Mouse (Mus musculus) CH12.LX (cell line): Measurements from ENCODE around the gene Nufip1. TPM values are rescaled to one million over a fixed set of nuclear protein-coding genes. Genes with fewer than 3 reads are reported as not detected.
"Not testable (repeated sequence)": the region's sequence is repeated elsewhere in the genome, so short reads cannot be mapped to it uniquely, and the experiment has no call there.

Experiments used
- DNase-seq: peaks from one replicate; pipeline ENCODE4 v3.0.0-alpha.2; 2013; ENCODE audit errors: extremely low read depth
- H3K27ac ChIP-seq: 2 replicates; pipeline ENCODE4 v1.5.1; 2012; ENCODE audit warnings: low read depth, mild to moderate bottlenecking, control low read depth, moderate library complexity; ENCODE audit not compliant: insufficient read depth
- H3K27me3 ChIP-seq: replicated peaks from 2 replicates; pipeline ENCODE3; 2012; ENCODE audit warnings: inconsistent platforms
- H3K36me3 ChIP-seq, 2 experiments: replicated peaks in 1 of 2; 2 replicates each; pipeline versions ENCODE3 to v1.6.1; 2012; ENCODE audit warnings: inconsistent platforms in 1 of 2, low read length in 1 of 2, mild to moderate bottlenecking in 1 of 2, mixed read lengths in 1 of 2, moderate library complexity in 1 of 2; ENCODE audit not compliant: control insufficient read depth in 1 of 2, insufficient read depth in 1 of 2
- H3K4me1 ChIP-seq, 2 experiments: 2 replicates each; pipeline ENCODE4 v1.6.1; 2012; ENCODE audit warnings: inconsistent platforms in 1 of 2, moderate library complexity in 1 of 2; ENCODE audit not compliant: insufficient read depth in 2 of 2, control insufficient read depth in 1 of 2
- H3K4me2 ChIP-seq: 2 replicates; pipeline ENCODE4 v1.6.1; 2012; ENCODE audit warnings: low read depth, mild to moderate bottlenecking, control low read depth; ENCODE audit not compliant: poor library complexity, insufficient read depth, severe bottlenecking
- H3K4me3 ChIP-seq, 3 experiments: fragments of 150-350 bp in 1 of 3; sonication (generic) in 1 of 3; replicated peaks in 1 of 3; 2 replicates each; pipeline versions ENCODE3 to v1.5.1; 2011 to 2012; ENCODE audit warnings: low read depth in 2 of 3, low read length in 2 of 3, mild to moderate bottlenecking in 2 of 3, moderate library complexity in 2 of 3, control low read depth in 1 of 3, improper control_type of control experiment in 1 of 3, inconsistent platforms in 1 of 3, mixed read lengths in 1 of 3; ENCODE audit not compliant: poor library complexity in 1 of 3
- H3K79me2 ChIP-seq: replicated peaks from 2 replicates; pipeline ENCODE4 v1.6.1; 2012; ENCODE audit warnings: mild to moderate bottlenecking, moderate library complexity; ENCODE audit not compliant: control insufficient read depth, poor library complexity, insufficient read depth, severe bottlenecking; ENCODE audit errors: extremely low read depth
- H3K9ac ChIP-seq: 2 replicates; pipeline ENCODE4 v1.6.1; 2012; ENCODE audit warnings: low read depth, mild to moderate bottlenecking, control low read depth, moderate library complexity; ENCODE audit not compliant: insufficient read depth
- H3K9me3 ChIP-seq: replicated peaks from 2 replicates; pipeline ENCODE3; 2012; ENCODE audit warnings: low read length, inconsistent platforms, mixed read lengths
- BHLHE40 ChIP-seq: IDR thresholded peaks from 2 replicates; pipeline ENCODE4 v1.6.1; 2011; ENCODE audit warnings: mild to moderate bottlenecking, low read depth, low read length, improper control_type of control experiment
- CHD1 ChIP-seq: IDR thresholded peaks from 2 replicates; pipeline ENCODE4 v1.6.1; 2012; ENCODE audit warnings: low read depth, low read length, improper control_type of control experiment, inconsistent platforms
- CTCF ChIP-seq, 2 experiments: IDR thresholded peaks in 1 of 2; conservative IDR thresholded peaks in 1 of 2; 2 replicates each; pipeline ENCODE4 v1.5.1; 2011 to 2012; ENCODE audit warnings: low read depth in 2 of 2, low read length in 2 of 2, improper control_type of control experiment in 1 of 2, inconsistent platforms in 1 of 2, mild to moderate bottlenecking in 1 of 2, moderate library complexity in 1 of 2
- HCFC1 ChIP-seq: IDR thresholded peaks from 2 replicates; pipeline ENCODE4 v1.6.1; 2012; ENCODE audit warnings: low read depth, mild to moderate bottlenecking, inconsistent platforms, low read length, improper control_type of control experiment
- JUND ChIP-seq: conservative IDR thresholded peaks from 2 replicates; pipeline ENCODE4 v1.6.1; 2011; ENCODE audit warnings: low read depth, low read length, improper control_type of control experiment
- MAX ChIP-seq: IDR thresholded peaks from 2 replicates; pipeline ENCODE4 v1.6.1; 2011; ENCODE audit warnings: low read length, improper control_type of control experiment
- RAD21 ChIP-seq: IDR thresholded peaks from 2 replicates; pipeline ENCODE4 v1.6.1; 2011; ENCODE audit warnings: low read depth, mild to moderate bottlenecking, low read length, improper control_type of control experiment, moderate library complexity
- dilution Hi-C: fragments of 300-500 bp; cut with MboI; formaldehyde crosslinking; loops from 2 replicates; pipeline ENCODE4 v1.14.3; 2020; ENCODE audit warnings: low sequenced_read_pairs; ENCODE audit not compliant: extremely low pct_unique_long_range_greater_than_20kb, extremely low pct_ligation_motif_present
- in situ Hi-C: fragments of 300-500 bp; cut with MboI; formaldehyde crosslinking; loops from 3 replicates; pipeline ENCODE4 v1.14.3; 2019; ENCODE audit warnings: low sequenced_read_pairs, low pct_ligation_motif_present, low pct_unique_long_range_greater_than_20kb, mixed read lengths
- polyA plus RNA-seq: library from polyadenylated mRNA; unstranded; fragments of >175 nt; gene quantifications from 2 replicates; pipeline ENCODE4 v1.2.1, GENCODE M21; 2012; ENCODE audit warnings: low read depth; ENCODE audit not compliant: insufficient read length
- total RNA-seq, 2 experiments: library from RNA; depleted of rRNA; stranded (reverse); fragments of 300-350 nt in 1 of 2; fragments of >200 nt in 1 of 2; gene quantifications; 2 replicates each; pipeline ENCODE4 v1.2.3; 2012 to 2014

Gene Nufip1
- total and polyA plus RNA-seq, 3 experiments: 14.8 to 32.1 (median 24.6) TPM

- H3K9me3 ChIP-seq: no peaks in the 10 kb centered on the region
- H3K4me2 ChIP-seq: peak overlapping the region; percentile 89; the same call in 1 of the 2 replicates
- H3K4me1 ChIP-seq: peaks cover 6 to 25% of the 10 kb centered on the region in 2 experiments
- no peak overlapping the region for H3K4me3 ChIP-seq
- H3K27me3 ChIP-seq: no peaks in the 10 kb centered on the region
- no peak for DNase-seq
- in situ Hi-C loops: loop anchor here (5.0 to 25.0 kb wide), 2 partner anchors 318 to 858 kb away; no protein-coding TSS in a partner anchor
- no peak for TF ChIP-seq HCFC1
- TF ChIP-seq CHD1: 0 out of 2 replicates have a peak, but pooled peaks have one; percentile 10
- H3K79me2 ChIP-seq: no peaks in the 10 kb centered on the region
- dilution Hi-C loops: no loop called here
- no peak overlapping the region for H3K27ac ChIP-seq
- H3K36me3 ChIP-seq: no peaks in the 10 kb centered on the region
- no peak overlapping the region for H3K9ac ChIP-seq
Measured at GRCm38 (mm10) chr14:76153828-76154227, 43.1 kb downstream of the Nufip1 start.

GRCm38 (mm10) chr14:76158192-76158785 lies 47.6 kb downstream of the Nufip1 start:
- no peaks in the 10 kb centered on the region for H3K9me3 ChIP-seq
- no peak overlapping the region for H3K27ac ChIP-seq
- no peaks in the 10 kb centered on the region for H3K36me3 ChIP-seq
- H3K79me2 ChIP-seq: no peaks in the 10 kb centered on the region
- H3K4me1 ChIP-seq: no peaks in the 10 kb centered on the region; a peak in 1 of 4 replicates
- H3K9ac ChIP-seq: no peak overlapping the region
- dilution Hi-C loops: no loop called here
- no peaks in the 10 kb centered on the region for H3K27me3 ChIP-seq
- in situ Hi-C loops: loop anchor here (25.0 kb wide), 1 partner anchor 854 kb away; no protein-coding TSS in a partner anchor
- no peak overlapping the region for H3K4me2 ChIP-seq
- H3K4me3 ChIP-seq: no peak overlapping the region
- no peak for DNase-seq
- TF ChIP-seq BHLHE40 (no peak), MAX (no peak), JUND (no peak)

GRCm38 (mm10) chr14:76160580-76160979 lies 49.9 kb downstream of the Nufip1 start:
- H3K4me2 ChIP-seq, H3K27me3 ChIP-seq, H3K4me1 ChIP-seq, H3K4me3 ChIP-seq, H3K27ac ChIP-seq, H3K9me3 ChIP-seq, H3K36me3 ChIP-seq, dilution Hi-C loops, H3K9ac ChIP-seq, DNase-seq, H3K79me2 ChIP-seq: not testable (repeated sequence)
- TF ChIP-seq RAD21: peak; percentile 23
- peak in 1 of 2 experiments; percentile 50; a peak in 2 of 4 replicates for TF ChIP-seq CTCF (conservative IDR thresholded peaks at IDR 0.05 in 1 of 2, IDR thresholded peaks at IDR 0.05 in 1 of 2; ENCODE audit: low read depth in 2 of 2, low read length in 2 of 2)
- in situ Hi-C loops: loop anchor here (25.0 kb wide), 1 partner anchor 852 kb away; no protein-coding TSS in a partner anchor
